Mouse (Mus musculus): ENCODE measurements at regions not wholly inside any gene's neighbourhood (a gene's known extent, or its start where the extent isn't known, plus 50 kb on each side); places are given as distances from the start of the nearest gene placed in this dataset.

DNA sequence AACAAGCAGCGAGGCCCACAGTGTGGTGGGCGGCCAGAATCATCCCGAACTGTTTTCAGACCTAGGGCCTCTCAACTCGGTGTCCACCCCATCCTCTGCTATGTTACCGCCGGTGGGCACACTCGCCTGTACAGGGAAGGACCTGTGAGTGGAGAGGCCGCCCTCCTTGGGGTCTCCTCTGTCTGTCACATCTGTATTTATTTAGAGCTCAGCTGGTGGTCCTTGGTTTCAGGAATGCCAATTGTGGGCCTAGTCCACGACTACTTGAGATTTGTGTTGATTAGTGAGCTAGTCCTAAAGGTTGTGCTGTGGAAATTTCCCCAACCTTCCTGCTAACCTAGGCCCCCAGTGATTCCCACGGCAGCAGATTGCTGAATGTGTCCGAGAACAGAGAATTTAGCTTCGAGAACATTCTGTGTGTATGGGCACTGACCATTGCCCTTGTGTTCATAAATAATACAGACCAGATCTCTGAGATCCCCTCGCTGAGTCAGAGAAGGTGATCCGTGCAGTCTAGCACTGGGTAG lies 113.1 kb upstream of the Six2 start:
- Histone ChIP-seq H3K9me3 (ENCODE audit: control insufficient read depth, low read length) (no peaks in the 10 kb centered on the region), H3K4me2 (ENCODE audit: low read depth, low read length) (no peak overlapping the region), H3K36me3 (ENCODE audit: control insufficient read depth, insufficient read depth, low read length) (no peaks in the 10 kb centered on the region), H3K4me3 (ENCODE audit: low read length) (no peak overlapping the region), H3K4me1 (replicated peaks; ENCODE audit: control insufficient read depth, insufficient read depth, low read length) (peaks cover 11% of the 10 kb centered on the region), H3K27ac (ENCODE audit: low read length) (no peak overlapping the region), H3K27me3 (ENCODE audit: control insufficient read depth, insufficient read depth, low read depth, low read length) (peaks cover 67% of the 10 kb centered on the region), H3K9ac (ENCODE audit: low read length) (no peak overlapping the region)
- WGBS: 59% methylated on average over 14 of the region's 14 CpGs
- ATAC-seq (ENCODE audit: low read depth): no peak

DNA sequence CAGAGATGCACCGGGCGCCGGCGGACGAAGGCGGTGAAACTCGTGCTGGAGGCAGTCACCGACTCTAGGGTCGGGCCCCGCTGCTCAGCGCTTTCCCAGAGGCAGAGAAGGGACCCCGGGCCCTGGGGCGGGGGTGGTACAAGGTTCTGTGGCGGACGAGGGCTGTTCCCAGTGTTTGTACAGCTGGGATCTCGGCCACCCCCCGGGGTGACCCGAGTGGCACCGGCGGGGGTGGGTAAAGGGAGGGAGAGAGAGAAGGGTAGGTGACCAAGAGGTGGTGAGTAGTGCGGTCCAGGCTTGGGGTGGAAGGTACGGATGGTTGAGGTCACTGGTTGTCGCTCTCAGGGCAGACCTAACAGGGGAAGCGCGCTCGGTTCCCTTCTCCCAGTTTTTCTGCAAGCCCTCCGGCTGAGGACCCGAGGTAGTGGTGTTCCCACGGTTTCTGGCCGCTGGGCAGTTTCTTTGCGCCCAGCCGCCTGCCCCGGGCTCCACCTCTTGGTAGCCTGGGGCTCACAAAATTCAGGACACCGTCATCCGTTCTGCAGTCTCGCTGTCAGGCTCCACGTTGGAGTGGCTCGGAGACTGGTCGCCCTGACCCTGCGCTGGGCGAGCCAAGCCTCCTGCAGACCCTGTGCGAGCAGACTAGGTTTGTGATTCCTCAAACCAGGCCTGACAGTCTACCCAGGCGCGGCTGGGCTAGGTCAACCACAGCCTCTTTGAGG lies 112.4 kb upstream of the Six2 start:
- 11% methylated on average over 44 of the region's 44 CpGs for WGBS
- Histone ChIP-seq H3K4me1 (replicated peaks; ENCODE audit: control insufficient read depth, insufficient read depth, low read length) (peaks cover 11% of the 10 kb centered on the region), H3K27ac (ENCODE audit: low read length) (no peak overlapping the region), H3K9ac (ENCODE audit: low read length) (peak overlapping the region; percentile 66), H3K4me2 (ENCODE audit: low read depth, low read length) (peak overlapping the region; percentile 85), H3K36me3 (ENCODE audit: control insufficient read depth, insufficient read depth, low read length) (no peaks in the 10 kb centered on the region), H3K9me3 (ENCODE audit: control insufficient read depth, low read length) (no peaks in the 10 kb centered on the region), H3K27me3 (ENCODE audit: control insufficient read depth, insufficient read depth, low read depth, low read length) (peaks cover 67% of the 10 kb centered on the region), H3K4me3 (ENCODE audit: low read length) (peak overlapping the region; percentile 49)
- ATAC-seq (ENCODE audit: low read depth): peak; percentile 64; the same call in 1 of the 2 replicates

- ATAC-seq (ENCODE audit: low read depth): peak; percentile 56
- no peaks in the 10 kb centered on the region for H3K9me3 ChIP-seq (ENCODE audit: control insufficient read depth, low read length)
- H3K4me2 ChIP-seq (ENCODE audit: low read depth, low read length): peak overlapping the region; percentile 85
- peaks cover 11% of the 10 kb centered on the region for H3K4me1 ChIP-seq (replicated peaks; ENCODE audit: control insufficient read depth, insufficient read depth, low read length)
- H3K36me3 ChIP-seq (ENCODE audit: control insufficient read depth, insufficient read depth, low read length): no peaks in the 10 kb centered on the region
- WGBS: 1% methylated on average over 34 of the region's 34 CpGs
- no peak overlapping the region for H3K27ac ChIP-seq (ENCODE audit: low read length)
- peak overlapping the region; percentile 49 for H3K4me3 ChIP-seq (ENCODE audit: low read length)
- H3K9ac ChIP-seq (ENCODE audit: low read length): peak overlapping the region; percentile 66
- H3K27me3 ChIP-seq (ENCODE audit: control insufficient read depth, insufficient read depth, low read depth, low read length): peaks cover 67% of the 10 kb centered on the region
Observed at GRCm38 (mm10) chr17:85799865-85800356, 111.8 kb upstream of the Six2 start.

GRCm38 (mm10) chr17:85799081-85799864 lies 111.2 kb upstream of the Six2 start:
- peak overlapping the region; percentile 49 for H3K4me3 ChIP-seq (ENCODE audit: low read length)
- no peak; the same call in 1 of the 2 replicates for ATAC-seq (ENCODE audit: low read depth)
- WGBS: 2% methylated on average over 22 of the region's 22 CpGs
- H3K9me3 ChIP-seq (ENCODE audit: control insufficient read depth, low read length): no peaks in the 10 kb centered on the region
- H3K36me3 ChIP-seq (ENCODE audit: control insufficient read depth, insufficient read depth, low read length): no peaks in the 10 kb centered on the region
- no peak overlapping the region for H3K27ac ChIP-seq (ENCODE audit: low read length)
- H3K27me3 ChIP-seq (ENCODE audit: control insufficient read depth, insufficient read depth, low read depth, low read length): peaks cover 70% of the 10 kb centered on the region
- peak overlapping the region; percentile 85 for H3K4me2 ChIP-seq (ENCODE audit: low read depth, low read length)
- no peak overlapping the region for H3K9ac ChIP-seq (ENCODE audit: low read length)
- H3K4me1 ChIP-seq (replicated peaks; ENCODE audit: control insufficient read depth, insufficient read depth, low read length): peaks cover 11% of the 10 kb centered on the region

- no peaks in the 10 kb centered on the region for H3K9me3 ChIP-seq (ENCODE audit: control insufficient read depth, low read length)
- no peak overlapping the region for H3K4me2 ChIP-seq (ENCODE audit: low read depth, low read length)
Observed at GRCm38 (mm10) chr17:85797755-85798154, 109.7 kb upstream of the Six2 start.

DNA sequence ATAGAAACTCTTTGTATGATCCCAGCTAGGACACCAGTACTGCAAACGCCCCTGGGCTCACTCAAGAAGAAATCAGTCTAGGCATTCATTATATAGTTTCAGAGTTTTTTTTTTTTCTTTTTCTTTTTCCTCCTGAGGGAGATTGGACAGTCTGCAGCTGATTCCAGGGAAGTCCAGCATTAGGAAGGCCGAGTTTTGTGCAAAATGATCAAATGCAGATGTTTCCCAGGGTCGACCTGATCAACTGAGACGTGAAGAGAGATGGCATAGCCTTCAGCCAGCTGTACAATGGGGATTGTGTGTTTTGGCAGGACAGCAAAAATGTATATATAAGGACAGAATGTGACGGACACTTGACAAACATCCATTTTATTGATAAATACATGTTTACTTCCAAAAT lies 107.7 kb upstream of the Six2 start:
- WGBS: 36% methylated on average over 5 of the region's 5 CpGs
- Histone ChIP-seq H3K9ac (ENCODE audit: low read length) (no peak overlapping the region), H3K4me3 (ENCODE audit: low read length) (no peak overlapping the region), H3K27ac (ENCODE audit: low read length) (no peak overlapping the region), H3K36me3 (ENCODE audit: control insufficient read depth, insufficient read depth, low read length) (no peaks in the 10 kb centered on the region), H3K27me3 (ENCODE audit: control insufficient read depth, insufficient read depth, low read depth, low read length) (peaks cover 41% of the 10 kb centered on the region), H3K9me3 (ENCODE audit: control insufficient read depth, low read length) (no peaks in the 10 kb centered on the region), H3K4me2 (ENCODE audit: low read depth, low read length) (no peak overlapping the region), H3K4me1 (replicated peaks; ENCODE audit: control insufficient read depth, insufficient read depth, low read length) (peaks cover 11% of the 10 kb centered on the region)
- ATAC-seq (ENCODE audit: low read depth): no peak

More at GRCm38 (mm10) chr17:85797755-85798154, 109.7 kb upstream of the Six2 start:
- H3K27me3 ChIP-seq (ENCODE audit: control insufficient read depth, insufficient read depth, low read depth, low read length): peaks cover 58% of the 10 kb centered on the region
- no peak overlapping the region for H3K9ac ChIP-seq (ENCODE audit: low read length)
- no peak overlapping the region for H3K4me3 ChIP-seq (ENCODE audit: low read length)
- H3K4me1 ChIP-seq (replicated peaks; ENCODE audit: control insufficient read depth, insufficient read depth, low read length): peaks cover 11% of the 10 kb centered on the region
- no peak for ATAC-seq (ENCODE audit: low read depth)
- H3K27ac ChIP-seq (ENCODE audit: low read length): no peak overlapping the region
- 47% methylated on average over 5 of the region's 5 CpGs for WGBS
- H3K36me3 ChIP-seq (ENCODE audit: control insufficient read depth, insufficient read depth, low read length): no peaks in the 10 kb centered on the region

- no peak for ATAC-seq (ENCODE audit: low read depth)
- Histone ChIP-seq H3K4me1 (replicated peaks; ENCODE audit: control insufficient read depth, insufficient read depth, low read length) (no peaks in the 10 kb centered on the region), H3K27me3 (ENCODE audit: control insufficient read depth, insufficient read depth, low read depth, low read length) (no peaks in the 10 kb centered on the region), H3K9me3 (ENCODE audit: control insufficient read depth, low read length) (no peaks in the 10 kb centered on the region), H3K4me2 (ENCODE audit: low read depth, low read length) (no peak overlapping the region), H3K4me3 (ENCODE audit: low read length) (no peak overlapping the region), H3K27ac (ENCODE audit: low read length) (no peak overlapping the region), H3K9ac (ENCODE audit: low read length) (no peak overlapping the region), H3K36me3 (ENCODE audit: control insufficient read depth, insufficient read depth, low read length) (no peaks in the 10 kb centered on the region)
- 57% methylated on average over 13 of the region's 13 CpGs for WGBS
Observed at GRCm38 (mm10) chr17:85785625-85786294, 97.7 kb upstream of the Six2 start.

- no peak for ATAC-seq (ENCODE audit: low read depth)
- Histone ChIP-seq H3K9ac (ENCODE audit: low read length) (no peak overlapping the region), H3K9me3 (ENCODE audit: control insufficient read depth, low read length) (no peaks in the 10 kb centered on the region), H3K36me3 (ENCODE audit: control insufficient read depth, insufficient read depth, low read length) (no peaks in the 10 kb centered on the region), H3K4me1 (replicated peaks; ENCODE audit: control insufficient read depth, insufficient read depth, low read length) (no peaks in the 10 kb centered on the region), H3K27ac (ENCODE audit: low read length) (no peak overlapping the region), H3K27me3 (ENCODE audit: control insufficient read depth, insufficient read depth, low read depth, low read length) (no peaks in the 10 kb centered on the region; the same call in 1 of the 2 replicates), H3K4me3 (ENCODE audit: low read length) (no peak overlapping the region), H3K4me2 (ENCODE audit: low read depth, low read length) (no peak overlapping the region)
- 72% methylated on average over 10 of the region's 10 CpGs for WGBS
Observed at GRCm38 (mm10) chr17:85780477-85780876, 92.4 kb upstream of the Six2 start.

- WGBS: 63% methylated on average over 3 of the region's 3 CpGs
- Histone ChIP-seq H3K9ac (ENCODE audit: low read length) (no peak overlapping the region), H3K36me3 (ENCODE audit: control insufficient read depth, insufficient read depth, low read length) (no peaks in the 10 kb centered on the region), H3K4me1 (replicated peaks; ENCODE audit: control insufficient read depth, insufficient read depth, low read length) (no peaks in the 10 kb centered on the region), H3K4me2 (ENCODE audit: low read depth, low read length) (no peak overlapping the region), H3K4me3 (ENCODE audit: low read length) (no peak overlapping the region), H3K27ac (ENCODE audit: low read length) (no peak overlapping the region), H3K27me3 (ENCODE audit: control insufficient read depth, insufficient read depth, low read depth, low read length) (no peaks in the 10 kb centered on the region; the same call in 1 of the 2 replicates), H3K9me3 (ENCODE audit: control insufficient read depth, low read length) (no peaks in the 10 kb centered on the region)
- no peak for ATAC-seq (ENCODE audit: low read depth)
Observed at GRCm38 (mm10) chr17:85776876-85777275, 88.8 kb upstream of the Six2 start.
